Mouse (Mus musculus) lung, adult 2 months (tissue): Measurements from ENCODE around the gene Napepld.

Experiments
- CTCF ChIP-seq: fragments of 200-500 bp; IDR thresholded peaks from 2 replicates; pipeline ENCODE4 v1.5.1; 2011; ENCODE audit warnings: mild to moderate bottlenecking, low read length, control low read depth; ENCODE audit not compliant: insufficient read depth
- POLR2A ChIP-seq: fragments of 200-500 bp; IDR thresholded peaks from 2 replicates; pipeline ENCODE4 v1.6.1; 2011; ENCODE audit warnings: low read depth, mild to moderate bottlenecking, control low read depth, low read length, borderline replicate concordance; ENCODE audit errors: extremely low read depth

DNA sequence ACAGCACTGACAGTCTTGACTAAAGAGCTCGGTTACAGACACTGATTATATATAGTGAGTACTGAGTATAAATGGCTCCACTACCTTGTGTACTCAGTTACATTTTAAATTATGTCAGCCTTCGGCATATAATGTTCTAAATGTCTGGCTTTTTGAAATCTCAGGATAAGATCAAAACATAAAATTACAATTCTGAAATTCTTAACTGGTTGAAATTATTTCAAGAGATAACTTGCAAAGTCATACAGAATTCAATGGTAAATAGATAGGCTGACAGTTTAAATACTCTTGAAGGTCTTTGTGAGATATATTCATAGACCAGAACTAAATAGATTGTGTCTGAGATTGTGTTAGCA, 791 bp upstream of the Napepld start:
- TF ChIP-seq POLR2A (no peak), CTCF (no peak)
